Mouse (Mus musculus): ENCODE results near the gene Mrpl54.

DNA sequence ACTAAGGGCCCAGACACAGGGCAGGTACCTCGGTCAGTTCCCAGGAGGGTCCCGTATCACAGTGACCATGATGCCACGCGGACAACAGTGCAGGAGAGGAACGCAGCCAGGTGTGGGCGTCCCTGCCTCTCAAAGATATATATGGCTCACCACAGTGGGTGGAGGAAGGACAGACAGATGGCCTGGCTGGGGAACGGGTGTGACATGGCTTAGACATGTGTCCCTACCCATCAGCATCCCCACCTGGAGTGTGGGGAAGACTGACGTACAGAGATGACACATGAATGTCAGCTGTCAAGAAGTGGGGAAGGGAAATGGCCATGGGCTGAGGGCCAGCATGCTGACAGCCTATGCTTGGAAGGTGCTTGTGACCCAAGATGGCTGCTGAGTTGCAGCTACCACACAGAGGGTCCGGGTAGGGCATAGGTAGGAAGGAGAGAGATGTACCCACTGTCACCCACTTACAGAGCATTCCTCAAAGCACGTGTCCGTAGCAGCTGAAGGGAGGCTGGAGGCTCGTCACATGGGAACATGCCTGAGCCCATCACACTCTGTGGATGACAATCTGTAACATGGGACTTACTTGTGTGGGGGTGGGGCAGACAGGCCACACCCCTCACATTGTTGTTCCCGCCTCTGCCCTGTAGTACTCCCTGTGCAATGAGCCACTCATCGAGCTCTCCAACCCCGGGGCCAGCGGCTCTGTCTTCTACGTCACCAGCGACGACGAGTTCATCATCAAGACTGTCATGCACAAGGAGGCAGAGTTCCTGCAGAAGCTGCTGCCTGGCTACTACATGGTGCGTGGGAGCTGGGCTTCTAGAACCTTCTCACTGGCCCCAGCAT, 40.3 kb upstream of the Mrpl54 start:
- no peak for TF ChIP-seq CTCF (IDR thresholded peaks at IDR 0.05; ENCODE audit: borderline replicate concordance, insufficient read depth, low read depth, low read length)
- TF ChIP-seq POLR2A (IDR thresholded peaks at IDR 0.05; ENCODE audit: borderline replicate concordance, insufficient read depth, low read length): no peak
